Mouse (Mus musculus): ENCODE results near the gene Tab1. TPM values are rescaled to one million over a fixed set of nuclear protein-coding genes. Genes with fewer than 3 reads are reported as not detected.

The Tab1 gene
- total and polyA plus RNA-seq, 3 experiments: 11.6 to 17.7 (median 12.0) TPM

- Histone ChIP-seq H3K4me1 (ENCODE audit: control insufficient read depth in 1 of 2, insufficient read depth in 2 of 2) (peaks cover 8 to 36% of the 10 kb centered on the region in 2 experiments; a peak in 2 of 4 replicates), H3K9ac (ENCODE audit: insufficient read depth, low read depth) (peak overlapping the region; percentile 76), H3K79me2 (replicated peaks; ENCODE audit: control insufficient read depth, extremely low read depth, insufficient read depth, poor library complexity, severe bottlenecking) (no peaks in the 10 kb centered on the region), H3K4me2 (ENCODE audit: insufficient read depth, low read depth, poor library complexity, severe bottlenecking) (peak overlapping the region; percentile 48; the same call in 1 of the 2 replicates), H3K27me3 (replicated peaks) (peaks cover 3% of the 10 kb centered on the region), H3K27ac (ENCODE audit: insufficient read depth, low read depth) (no peak overlapping the region), H3K36me3 (replicated peaks in 1 of 2; ENCODE audit: control insufficient read depth in 1 of 2, insufficient read depth in 1 of 2, low read length in 1 of 2) (no peaks in the 10 kb centered on the region), H3K4me3 (replicated peaks in 1 of 3; ENCODE audit: low read depth in 2 of 3, low read length in 2 of 3, poor library complexity in 1 of 3) (peak overlapping the region; percentile 60 to 85 (median 72)), H3K9me3 (replicated peaks; ENCODE audit: low read length) (no peaks in the 10 kb centered on the region)
- no peak for DNase-seq (ENCODE audit: extremely low read depth)
- dilution Hi-C loops (cut with MboI; ENCODE audit: extremely low pct_ligation_motif_present, extremely low pct_unique_long_range_greater_than_20kb, low sequenced_read_pairs): no loop called here
- TF ChIP-seq SIN3A (IDR thresholded peaks at IDR 0.05; ENCODE audit: low read length) (no peak; the same call in 1 of the 2 replicates), JUND (conservative IDR thresholded peaks at IDR 0.05; ENCODE audit: low read depth, low read length) (no peak), ZC3H11A (IDR thresholded peaks at IDR 0.05; ENCODE audit: low read depth, low read length) (no peak), POLR2AphosphoS2 (IDR thresholded peaks at IDR 0.05; ENCODE audit: low read depth, low read length) (no peak)
- in situ Hi-C loops (cut with MboI; ENCODE audit: low pct_ligation_motif_present, low pct_unique_long_range_greater_than_20kb, low sequenced_read_pairs): loop anchor here (10.0 kb wide), 2 partner anchors 128 to 352 kb away; partner anchors contain the start of gene Sun2
These were observed 36.5 kb upstream of the Tab1 start for GRCm38 (mm10) chr15:80096406-80096805.

- in situ Hi-C loops (cut with MboI; ENCODE audit: low pct_ligation_motif_present, low pct_unique_long_range_greater_than_20kb, low sequenced_read_pairs): loop anchor here (10.0 kb wide), 2 partner anchors 128 to 352 kb away; partner anchors contain the start of gene Sun2
- peak; percentile 50 for DNase-seq (ENCODE audit: extremely low read depth)
- Histone ChIP-seq H3K27ac (ENCODE audit: insufficient read depth, low read depth) (no peak overlapping the region), H3K9me3 (replicated peaks; ENCODE audit: low read length) (no peaks in the 10 kb centered on the region), H3K4me3 (replicated peaks in 1 of 3; ENCODE audit: low read depth in 2 of 3, low read length in 2 of 3, poor library complexity in 1 of 3) (peak overlapping the region; percentile 60 to 85 (median 72)), H3K9ac (ENCODE audit: insufficient read depth, low read depth) (peak overlapping the region; percentile 76), H3K4me1 (ENCODE audit: control insufficient read depth in 1 of 2, insufficient read depth in 2 of 2) (peaks cover 8 to 39% of the 10 kb centered on the region in 2 experiments; a peak in 2 of 4 replicates), H3K4me2 (ENCODE audit: insufficient read depth, low read depth, poor library complexity, severe bottlenecking) (peak overlapping the region; percentile 48), H3K36me3 (replicated peaks in 1 of 2; ENCODE audit: control insufficient read depth in 1 of 2, insufficient read depth in 1 of 2, low read length in 1 of 2) (no peaks in the 10 kb centered on the region), H3K27me3 (replicated peaks) (no peaks in the 10 kb centered on the region), H3K79me2 (replicated peaks; ENCODE audit: control insufficient read depth, extremely low read depth, insufficient read depth, poor library complexity, severe bottlenecking) (no peaks in the 10 kb centered on the region)
- TF ChIP-seq KAT2A (IDR thresholded peaks at IDR 0.05; ENCODE audit: insufficient replicate concordance, low read length) (0 out of 2 replicates have a peak, but pooled peaks have one; percentile 29), POLR2A (IDR thresholded peaks at IDR 0.05; ENCODE audit: low read depth, low read length) (peak; percentile 80), CHD2 (IDR thresholded peaks at IDR 0.05; ENCODE audit: low read length) (no peak), TBP (conservative IDR thresholded peaks at IDR 0.05; ENCODE audit: low read depth, low read length) (0 out of 2 replicates have a peak, but pooled peaks have one; percentile 60), E2F4 (IDR thresholded peaks at IDR 0.05; ENCODE audit: insufficient replicate concordance, low read depth, low read length) (no peak), ELF1 (IDR thresholded peaks at IDR 0.05; ENCODE audit: low read depth, low read length) (peak; percentile 74), ETS1 (conservative IDR thresholded peaks at IDR 0.05; ENCODE audit: low read depth, low read length) (0 out of 2 replicates have a peak, but pooled peaks have one; percentile 16), ZC3H11A (IDR thresholded peaks at IDR 0.05; ENCODE audit: low read depth, low read length) (no peak), HCFC1 (IDR thresholded peaks at IDR 0.05; ENCODE audit: low read depth, low read length) (peak; percentile 61), ZMIZ1 (IDR thresholded peaks at IDR 0.05; ENCODE audit: low read depth, low read length) (peak; percentile 23; the same call in 1 of the 2 replicates), NELFE (IDR thresholded peaks at IDR 0.05; ENCODE audit: low read depth, low read length) (peak; percentile 83), TCF12 (IDR thresholded peaks at IDR 0.05; ENCODE audit: low read depth, low read length) (peak; percentile 43; the same call in 1 of the 2 replicates), POLR2AphosphoS2 (IDR thresholded peaks at IDR 0.05; ENCODE audit: low read depth, low read length) (no peak)
- dilution Hi-C loops (cut with MboI; ENCODE audit: extremely low pct_ligation_motif_present, extremely low pct_unique_long_range_greater_than_20kb, low sequenced_read_pairs): no loop called here
These were observed 35.7 kb upstream of the Tab1 start for GRCm38 (mm10) chr15:80096946-80097881.

All from CH12.LX (cell line).